Mouse (Mus musculus) retina, postnatal 7 days (tissue): ENCODE data around the gene Coro2b.
"Not testable (repeated sequence)": the region's sequence is repeated elsewhere in the genome, so short reads cannot be mapped to it uniquely, and the experiment has no call there.

Experiments
- DNase-seq: peaks from one replicate; pipeline ENCODE4 v3.0.0-alpha.2; 2012; ENCODE audit warnings: low read depth, low spot score

The Coro2b gene

DNA sequence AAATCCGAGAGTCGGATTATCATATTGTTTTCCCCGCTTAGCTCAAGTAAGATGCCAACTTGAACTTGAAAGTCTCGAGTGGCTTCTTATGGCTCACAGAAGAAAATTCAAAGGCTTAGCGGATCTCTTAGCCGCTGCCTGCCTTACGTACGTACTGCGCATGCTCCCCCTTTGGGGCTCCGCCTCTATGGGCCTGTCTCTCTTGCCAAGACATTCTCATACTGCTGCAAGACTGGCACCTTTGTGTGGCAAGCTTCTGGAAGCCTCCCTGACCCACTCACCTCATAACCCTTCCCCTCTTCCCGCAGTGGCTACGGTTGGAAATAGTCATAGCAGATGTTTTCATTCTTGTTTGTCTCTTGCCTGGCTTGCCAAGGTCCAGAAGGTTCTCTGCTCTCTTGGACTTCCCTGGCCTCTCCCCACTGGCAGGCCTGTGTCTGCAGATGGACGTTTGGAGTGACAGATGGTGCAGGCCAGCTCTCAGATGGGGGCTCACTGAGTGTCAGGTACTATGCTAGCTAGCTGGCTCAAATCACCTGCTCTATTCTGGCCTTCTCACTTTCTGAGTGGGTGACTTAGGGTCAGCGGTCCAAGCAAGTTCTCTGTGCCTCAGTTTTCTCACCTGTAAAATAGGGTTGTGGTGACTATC, 65.2 kb downstream of the Coro2b start:
- no peak for DNase-seq

DNA sequence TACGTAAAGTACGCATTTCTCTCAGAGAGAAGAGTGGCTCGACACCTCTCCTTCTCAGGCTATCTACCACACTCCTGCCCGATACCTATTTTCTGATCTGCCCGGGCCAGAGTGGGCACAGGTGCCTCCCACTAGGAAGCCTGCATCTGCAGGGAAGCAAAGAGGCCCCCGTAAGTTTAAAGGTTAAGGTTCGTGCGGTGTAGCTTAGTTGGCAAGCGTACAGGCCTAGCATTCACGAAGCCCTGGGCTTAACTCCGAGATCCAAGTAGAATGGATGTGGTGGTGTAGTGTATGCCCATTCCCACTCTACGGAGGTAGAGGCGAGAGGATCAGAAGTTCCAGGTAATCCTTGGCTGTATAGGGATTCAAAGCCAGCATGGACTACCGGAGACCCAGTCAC, 65.8 kb downstream of the Coro2b start:
- no peak for DNase-seq

DNA sequence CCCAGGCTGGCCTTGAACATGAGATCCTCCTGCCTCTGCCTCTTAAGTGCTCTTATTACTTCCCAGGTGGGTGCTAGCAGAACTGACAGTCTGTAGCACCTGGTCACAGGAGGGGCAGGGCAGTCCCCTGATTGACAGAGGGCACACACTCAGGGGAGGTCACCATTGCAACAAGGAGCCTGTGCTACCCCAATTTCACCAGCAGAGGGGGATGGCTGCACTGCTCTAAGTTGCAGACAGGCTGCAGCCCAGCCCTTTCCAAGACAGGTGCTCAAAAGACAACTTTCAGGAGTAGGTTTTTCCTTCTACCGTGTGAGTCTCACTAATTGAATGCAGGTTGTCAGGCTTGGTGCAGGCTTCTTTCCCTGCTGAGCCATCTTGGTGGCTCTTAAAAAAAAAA, 66.4 kb downstream of the Coro2b start:
- DNase-seq: peak; percentile 77

DNA sequence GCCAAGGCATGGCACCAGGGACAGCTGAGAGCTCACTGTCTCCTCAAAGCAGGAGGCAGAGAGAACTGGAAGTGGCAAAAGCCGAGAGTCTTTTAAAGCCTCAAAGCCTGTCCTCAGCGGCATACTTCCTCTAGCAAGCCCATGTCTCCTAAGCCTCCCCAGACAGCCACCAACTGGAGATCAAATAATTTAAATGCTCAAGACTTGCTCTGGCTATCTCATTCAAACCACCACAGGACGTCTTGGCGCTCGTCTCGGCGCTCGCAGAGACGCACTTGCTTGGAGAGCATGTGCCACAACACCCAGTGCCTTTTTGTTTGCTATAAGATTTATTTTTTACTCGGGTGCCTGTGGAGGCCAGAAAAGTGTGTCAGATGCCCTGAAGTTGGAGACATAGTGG, 67.1 kb downstream of the Coro2b start:
- DNase-seq: no peak

DNA sequence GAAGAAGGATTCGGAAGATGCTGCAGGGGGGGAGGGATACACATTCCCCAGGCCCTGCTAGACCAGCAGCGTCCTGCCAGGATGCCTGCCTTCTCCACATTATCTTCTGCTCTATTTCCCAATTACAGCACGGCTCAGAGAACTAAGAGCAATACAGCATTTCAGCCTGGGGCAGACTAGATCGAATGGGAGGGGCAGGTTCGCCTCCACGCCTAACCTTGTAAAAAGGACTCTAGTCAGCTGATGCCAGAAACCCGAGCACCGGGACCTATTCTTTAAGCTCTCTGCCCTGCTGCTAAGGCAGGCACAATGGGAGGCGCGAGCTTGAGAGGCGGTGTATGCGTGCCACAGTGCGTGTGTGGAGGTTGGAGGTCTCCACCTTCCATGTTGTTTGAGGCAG, 67.7 kb downstream of the Coro2b start:
- peak; percentile 64 for DNase-seq

DNA sequence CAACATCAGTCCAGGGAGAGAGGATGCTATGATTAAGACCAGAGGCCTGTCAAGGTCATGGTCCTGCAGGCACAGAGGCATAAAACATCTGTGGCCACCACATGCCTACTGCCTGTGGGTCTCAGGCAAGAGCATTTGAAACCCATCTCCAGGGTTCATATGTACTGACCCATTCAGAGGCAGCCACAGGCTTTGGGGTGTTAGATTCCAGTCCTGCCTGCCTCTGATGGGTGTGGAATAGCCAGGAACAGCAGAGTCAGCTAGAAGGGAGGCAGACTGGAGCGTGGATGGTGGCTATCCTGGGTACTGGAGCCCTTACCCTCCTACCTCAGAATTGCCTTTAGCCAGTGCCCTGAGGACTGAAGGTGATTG, 69.4 kb downstream of the Coro2b start:
- no peak for DNase-seq

DNA sequence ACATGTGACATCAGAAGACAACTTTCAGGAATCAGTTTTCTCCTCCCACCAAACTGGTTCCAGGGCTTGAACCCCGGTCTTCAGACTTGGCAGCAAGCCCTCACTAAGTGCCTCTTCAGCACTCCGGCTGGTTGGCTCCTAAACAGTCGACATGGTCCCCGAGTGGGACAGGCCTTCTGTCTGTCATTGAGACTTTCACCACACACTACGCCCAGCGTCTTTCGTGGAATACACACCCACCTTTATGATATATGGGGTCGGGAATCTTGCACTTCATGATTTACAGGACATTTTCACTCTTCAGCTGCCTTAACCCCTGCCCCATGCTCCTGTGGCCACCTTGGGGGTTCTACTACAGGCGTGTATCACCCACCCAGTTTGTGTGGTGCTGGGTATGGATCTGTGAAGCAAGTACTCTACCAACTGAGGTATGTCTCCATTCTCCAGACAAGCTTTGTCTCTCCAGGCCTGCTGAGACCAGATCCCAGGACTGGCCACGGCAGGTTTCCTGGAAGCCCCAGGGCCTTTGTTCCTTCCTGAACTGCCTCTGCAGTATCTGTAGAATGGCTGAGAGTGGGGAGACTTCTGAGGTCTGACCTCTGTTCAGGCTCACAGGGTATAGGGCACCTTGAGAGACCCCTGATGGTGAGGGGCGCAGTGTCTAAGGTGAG, 70.0 kb downstream of the Coro2b start:
- no peak for DNase-seq

DNA sequence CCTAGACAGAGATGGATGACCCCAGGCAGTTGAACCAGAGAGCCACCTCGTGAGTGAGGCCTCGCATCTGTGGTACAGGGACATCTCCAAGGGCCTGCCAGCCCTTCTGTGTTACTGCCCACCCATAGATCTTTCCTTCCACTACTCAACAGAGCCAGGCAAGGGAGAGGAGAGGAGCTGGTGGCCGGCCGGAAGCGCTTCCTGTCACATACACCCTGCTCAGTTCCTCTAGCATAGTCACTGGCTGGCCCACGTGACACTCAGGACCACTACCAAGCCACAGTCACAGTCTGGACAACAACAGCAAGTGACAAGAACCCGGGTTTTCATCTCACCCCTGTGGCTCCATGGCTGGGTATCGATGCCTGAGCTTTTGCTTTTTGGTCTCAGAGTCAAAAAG, 70.8 kb downstream of the Coro2b start:
- DNase-seq: no peak

DNA sequence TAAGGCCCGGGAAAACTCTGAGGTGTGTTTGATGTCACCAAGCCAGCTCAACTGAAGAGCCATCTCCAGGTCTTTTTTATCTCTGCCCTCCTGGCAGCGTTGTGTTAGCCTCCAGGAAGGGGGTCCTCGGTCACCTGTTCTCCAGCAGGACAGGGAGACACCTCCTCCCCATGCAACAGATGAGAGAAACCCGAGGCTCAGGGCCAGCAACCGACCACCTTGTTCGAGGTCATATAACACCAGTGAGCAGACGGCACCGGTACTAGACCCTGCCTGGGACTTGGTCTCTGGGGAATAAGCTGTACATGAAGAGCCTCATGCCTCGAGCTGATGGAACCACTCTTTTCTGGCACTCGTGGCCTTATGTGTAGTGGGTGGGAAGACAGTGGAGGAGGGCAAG, 72.1 kb downstream of the Coro2b start:
- no peak for DNase-seq

DNA sequence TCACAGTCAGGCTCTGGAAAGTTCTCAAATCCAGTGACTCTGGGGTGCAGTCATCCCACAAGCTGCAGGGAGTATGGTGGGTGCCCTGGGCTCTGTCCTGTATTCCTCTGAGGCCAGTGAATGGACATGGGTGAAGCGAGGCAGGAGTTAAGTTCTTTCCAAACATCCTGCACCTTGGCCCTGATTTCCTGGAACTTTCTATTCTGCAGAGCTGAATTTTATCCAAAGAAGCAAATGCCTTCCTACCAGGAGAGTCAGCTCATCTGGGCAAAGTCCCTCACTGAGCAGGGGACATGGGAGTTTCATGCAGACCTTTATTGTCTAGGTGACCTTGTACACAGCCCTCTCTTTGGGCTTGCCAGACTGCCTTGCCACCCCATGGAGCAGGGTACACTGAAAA, 75.1 kb downstream of the Coro2b start:
- DNase-seq: no peak

DNA sequence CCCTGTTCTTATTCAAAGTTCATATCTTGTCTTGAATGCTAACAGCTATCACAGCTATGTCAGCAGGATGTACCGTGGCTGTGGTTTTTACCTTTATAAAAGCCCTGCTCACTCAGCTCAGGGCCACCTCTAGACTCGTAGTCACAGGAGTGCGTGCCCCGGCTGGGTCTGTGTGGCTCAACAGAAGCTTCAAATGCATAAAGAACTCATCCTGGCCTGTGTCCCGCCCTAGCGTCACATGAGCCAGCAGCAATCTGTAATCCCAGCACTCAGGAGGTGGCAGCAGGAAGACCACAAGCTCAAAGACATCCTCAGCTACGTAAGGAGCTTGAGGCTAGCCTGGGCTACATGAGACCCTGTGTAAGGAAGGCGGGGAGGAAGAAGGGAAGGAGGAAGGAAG, 75.7 kb downstream of the Coro2b start:
- no peak for DNase-seq

DNA sequence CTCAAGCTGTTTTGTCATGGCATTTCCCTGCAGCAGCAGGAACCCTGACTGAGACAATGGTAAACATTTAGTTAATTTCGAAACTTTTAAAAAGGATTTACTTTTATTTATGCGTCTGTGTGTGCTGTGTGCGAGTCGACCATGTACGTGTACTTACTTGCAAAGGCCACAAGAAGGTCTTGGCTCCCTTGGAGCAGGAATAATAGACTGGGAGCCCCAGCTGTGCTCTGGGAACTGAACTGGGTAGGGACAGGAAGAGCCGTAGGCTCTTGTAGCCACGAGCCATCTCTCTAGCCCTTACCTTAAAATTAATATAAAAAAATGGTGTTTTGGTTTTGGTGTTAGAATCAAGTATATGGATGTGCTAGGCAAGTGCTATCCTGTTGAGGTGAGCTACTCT, 76.8 kb downstream of the Coro2b start:
- DNase-seq: no peak

DNA sequence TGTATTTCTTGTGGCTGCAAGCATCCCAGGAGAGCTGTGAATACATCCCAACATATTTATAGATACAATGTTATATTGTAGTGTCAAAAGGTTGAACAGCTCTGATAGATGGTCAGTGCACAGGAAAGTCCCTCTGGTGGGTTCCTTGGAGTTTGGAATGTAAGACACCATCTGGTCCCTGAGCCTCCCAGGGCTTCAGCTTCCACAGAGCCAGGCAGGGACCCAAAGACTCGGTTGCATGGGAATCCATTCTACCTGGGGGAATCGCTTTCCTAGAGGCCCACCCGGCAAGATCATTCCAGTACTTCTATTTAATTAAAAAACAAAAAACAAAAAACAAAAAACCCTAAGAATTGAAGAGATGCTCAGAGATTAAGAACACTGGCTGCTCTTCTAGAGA, 78.4 kb downstream of the Coro2b start:
- DNase-seq: no peak

DNA sequence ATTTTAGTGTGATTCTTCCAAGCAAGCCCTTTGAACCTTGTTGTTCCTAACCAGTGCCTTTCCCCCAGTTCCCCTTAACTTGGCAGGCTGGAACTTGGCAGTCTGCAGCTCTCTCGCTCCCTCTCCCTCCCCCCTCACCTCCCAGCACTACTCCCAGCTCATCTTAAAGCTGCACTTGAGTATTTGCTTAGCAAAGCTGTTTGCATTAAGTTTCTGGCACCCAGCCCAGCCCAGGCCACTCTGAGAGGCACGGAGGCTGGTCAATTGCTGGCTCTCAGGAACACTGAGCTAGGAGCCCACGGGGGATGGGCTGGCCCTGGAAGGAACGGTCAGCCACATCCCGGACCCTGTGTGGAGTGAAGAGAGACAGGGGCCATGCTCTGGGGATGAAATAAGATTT, 80.8 kb downstream of the Coro2b start:
- no peak for DNase-seq

DNA sequence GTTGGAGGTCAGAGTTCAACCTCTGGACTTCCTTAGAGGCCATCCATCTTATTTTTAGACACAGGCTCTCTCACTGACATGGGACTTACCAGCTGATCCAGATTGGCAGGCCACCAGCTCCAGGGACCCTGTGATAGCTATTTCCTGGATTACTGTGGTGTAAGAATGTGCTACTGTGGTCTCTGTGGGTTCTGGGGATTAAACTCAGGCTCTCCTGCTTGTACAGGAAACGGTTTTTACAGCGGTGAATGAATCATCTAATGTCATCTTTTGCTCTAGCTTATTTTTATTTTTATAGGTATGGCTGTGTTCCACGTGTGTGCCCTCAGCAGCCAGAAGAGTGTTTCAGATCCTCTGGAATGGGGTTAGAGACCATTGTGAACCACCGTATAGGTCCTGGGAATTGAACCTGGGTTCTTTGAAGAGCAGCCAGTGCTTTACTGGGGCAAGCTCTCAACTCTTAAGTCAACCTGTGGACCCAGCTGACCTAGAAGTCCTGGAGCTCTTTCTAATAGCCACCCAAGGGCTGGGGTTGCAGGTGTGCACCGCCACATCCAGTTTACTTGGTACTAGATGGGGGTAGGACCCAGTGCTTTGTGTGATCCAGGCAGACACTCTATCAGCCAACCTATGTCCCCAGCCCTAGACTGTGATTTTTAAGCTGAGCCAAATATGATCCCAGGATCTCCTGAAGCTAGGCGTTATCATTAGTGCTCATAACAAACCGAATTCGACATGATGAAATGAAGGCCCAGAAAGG, 81.5 kb downstream of the Coro2b start:
- DNase-seq: no peak

DNA sequence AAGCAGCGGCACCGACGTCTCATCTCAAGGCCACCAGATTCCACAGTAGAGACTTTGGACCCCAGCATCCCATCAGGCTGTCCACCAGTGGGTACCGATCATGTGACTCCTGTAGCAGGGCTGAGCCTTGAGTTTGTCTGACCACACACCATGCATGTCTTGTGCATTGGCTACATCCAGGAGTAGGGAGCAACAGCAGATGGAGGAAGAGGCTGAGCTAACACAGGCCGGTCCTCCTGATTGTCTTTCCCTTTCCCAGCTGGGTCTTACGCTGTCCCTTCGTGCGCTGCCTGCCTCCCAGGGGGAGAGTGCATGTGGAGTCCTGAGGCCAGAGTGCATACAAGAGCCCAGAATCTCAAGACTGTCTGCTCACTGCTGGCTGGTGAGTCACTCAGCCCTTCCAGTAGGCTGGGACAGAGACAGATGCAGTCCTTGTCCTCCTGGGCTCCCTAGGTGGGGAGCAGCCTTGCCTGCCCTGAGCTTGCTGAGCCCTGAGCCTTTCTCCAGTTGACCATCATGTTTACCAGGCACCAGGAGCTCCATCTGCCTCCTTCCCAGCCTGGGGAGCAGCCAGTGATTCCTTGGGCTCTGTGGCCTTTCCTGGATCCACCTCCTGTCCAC, 84.4 kb downstream of the Coro2b start:
- no peak for DNase-seq

DNA sequence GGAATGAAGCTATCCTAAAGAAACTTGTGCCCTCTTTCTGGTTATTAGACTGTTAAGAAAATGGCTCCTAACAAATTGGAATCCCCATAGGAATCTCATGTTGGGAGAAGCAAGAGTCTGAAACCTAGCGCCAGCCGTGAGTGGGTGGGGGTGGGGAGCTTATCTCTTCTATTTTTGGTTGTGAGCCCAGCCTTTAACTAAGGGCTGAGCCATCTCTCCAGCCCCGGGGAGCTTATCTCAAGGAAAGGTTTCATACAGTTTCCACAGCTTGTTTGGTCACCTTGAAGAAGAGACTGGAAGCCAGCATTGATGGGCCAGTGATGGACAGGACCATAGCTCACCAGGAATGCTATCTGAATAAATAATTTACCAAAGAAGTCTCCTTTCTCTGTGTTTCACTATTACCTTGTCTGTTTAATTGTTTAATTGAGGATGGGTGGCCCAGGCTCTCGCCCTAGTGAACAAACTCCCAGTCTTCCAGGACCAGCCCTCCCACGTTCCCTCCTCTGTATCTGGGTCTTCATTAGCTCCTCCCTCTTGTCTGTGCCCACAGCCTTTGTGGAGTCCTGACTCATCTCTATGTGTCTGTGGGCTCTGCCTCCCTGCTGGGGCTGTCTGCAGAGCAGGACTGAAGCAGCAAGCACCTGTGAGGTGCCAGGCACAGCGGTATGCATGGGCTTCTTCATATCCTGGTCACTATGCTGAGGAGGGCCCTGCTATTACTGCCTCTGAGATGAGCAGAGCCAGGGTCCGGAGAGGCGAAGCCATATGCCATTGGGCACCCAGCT, 85.1 kb downstream of the Coro2b start:
- DNase-seq: no peak

DNA sequence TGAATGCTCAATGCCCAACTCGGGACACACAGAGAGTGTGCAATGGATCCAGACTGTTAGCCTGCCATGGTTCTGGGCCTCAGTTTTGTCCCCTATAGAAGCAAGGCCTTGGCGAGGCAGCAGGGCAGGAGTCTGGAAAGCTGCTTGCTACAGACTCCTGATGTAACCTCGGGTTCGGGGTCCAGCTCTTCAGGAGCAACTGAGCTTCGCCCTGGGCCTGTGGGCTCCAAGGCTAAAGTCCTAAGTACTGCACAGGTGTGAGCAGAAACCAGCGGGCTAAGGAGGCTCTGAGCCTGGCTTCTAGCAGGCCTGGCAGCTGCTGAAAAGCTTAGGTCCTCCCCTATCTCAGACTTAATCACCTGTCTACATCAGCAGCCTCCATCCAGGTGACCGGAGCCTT, 86.0 kb downstream of the Coro2b start:
- DNase-seq: no peak

DNA sequence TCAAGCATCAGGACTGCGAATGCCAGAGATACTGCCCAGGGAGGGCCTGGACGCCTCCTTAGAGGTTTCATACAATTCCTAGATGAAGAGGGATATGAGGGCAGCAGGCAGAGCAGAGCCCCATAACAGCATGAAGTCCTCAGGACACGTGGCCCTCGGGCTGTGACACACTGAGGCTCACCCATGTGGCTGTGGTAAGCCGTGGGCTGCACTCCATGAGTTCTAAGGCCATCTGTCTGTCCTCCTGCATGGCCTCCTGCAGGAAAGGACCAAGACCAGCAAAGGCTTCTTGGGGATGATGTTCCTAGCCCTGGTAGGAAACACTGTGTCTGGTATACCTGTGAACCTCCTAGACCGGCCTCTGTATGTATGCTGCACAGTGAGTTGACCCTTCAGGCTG, 86.5 kb downstream of the Coro2b start:
- no peak for DNase-seq

DNA sequence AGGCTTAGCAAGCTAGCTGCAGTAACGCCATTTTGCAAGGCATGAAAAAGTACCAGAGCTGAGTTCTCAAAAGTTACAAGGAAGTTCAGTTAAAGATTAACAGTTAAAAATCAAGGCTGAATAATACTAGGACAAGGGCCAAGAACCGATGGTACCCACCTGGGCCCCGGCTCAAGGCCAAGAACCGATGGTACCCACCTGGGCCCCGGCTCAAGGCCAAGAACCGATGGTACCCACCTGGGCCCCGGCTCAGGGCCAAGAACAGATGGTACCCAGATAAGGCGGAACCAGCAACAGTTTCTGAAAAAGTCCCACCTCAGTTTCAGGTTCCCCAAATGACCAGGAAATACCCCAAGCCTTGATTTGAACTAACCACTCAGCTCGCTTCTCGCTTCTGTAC, 89.5 kb downstream of the Coro2b start:
- DNase-seq: not testable (repeated sequence)

DNA sequence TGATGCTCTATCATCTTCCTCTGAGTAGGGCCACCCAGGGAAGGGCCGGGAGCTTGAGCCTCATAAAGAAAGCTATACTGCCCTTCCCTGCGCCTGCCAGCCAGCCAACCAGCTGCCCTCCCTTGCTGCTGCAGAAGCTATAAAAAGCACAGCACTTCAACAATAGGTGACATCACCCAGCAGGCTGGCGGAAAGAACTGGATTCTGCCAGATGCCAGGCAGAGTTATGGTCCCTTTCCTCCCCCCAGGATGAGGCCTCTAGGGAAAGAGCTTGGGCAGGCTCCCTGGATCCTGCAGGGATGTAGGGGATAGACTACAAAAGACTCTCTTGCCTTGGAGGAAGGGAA, 98.1 kb downstream of the Coro2b start:
- no peak for DNase-seq
